Mouse (Mus musculus): ENCODE measurements around the gene Ints7.

Gene Ints7

DNA sequence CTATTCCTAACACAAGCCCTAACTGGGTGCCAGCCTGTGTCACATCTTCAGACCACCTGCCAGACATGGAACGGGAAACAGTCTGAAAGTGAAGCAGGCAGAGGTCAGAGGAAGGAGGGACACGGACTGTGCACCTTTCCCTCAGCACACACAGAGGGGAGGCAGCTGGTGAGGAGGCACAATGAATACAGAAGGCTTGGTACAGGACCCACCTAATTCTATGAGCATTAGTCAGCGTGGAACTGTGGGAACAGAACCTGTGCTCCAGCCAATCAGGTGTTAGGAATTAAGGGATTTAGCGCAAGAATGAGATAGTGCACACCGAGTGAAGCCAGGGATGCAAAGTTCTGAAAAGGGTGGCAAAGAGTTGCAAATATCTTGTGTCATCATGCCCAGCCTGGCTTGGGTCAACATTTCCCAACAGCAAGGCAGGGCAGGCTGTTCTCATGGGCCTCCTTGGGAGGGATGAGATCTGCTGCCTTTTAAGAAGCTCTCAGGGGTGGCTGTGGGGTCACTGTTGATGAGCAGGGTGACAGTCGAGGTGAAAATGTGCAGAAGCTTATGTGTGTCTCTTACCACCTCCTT lies 57.2 kb downstream of the Ints7 start:
- no peak for DNase-seq (ENCODE audit: low spot score)

DNA sequence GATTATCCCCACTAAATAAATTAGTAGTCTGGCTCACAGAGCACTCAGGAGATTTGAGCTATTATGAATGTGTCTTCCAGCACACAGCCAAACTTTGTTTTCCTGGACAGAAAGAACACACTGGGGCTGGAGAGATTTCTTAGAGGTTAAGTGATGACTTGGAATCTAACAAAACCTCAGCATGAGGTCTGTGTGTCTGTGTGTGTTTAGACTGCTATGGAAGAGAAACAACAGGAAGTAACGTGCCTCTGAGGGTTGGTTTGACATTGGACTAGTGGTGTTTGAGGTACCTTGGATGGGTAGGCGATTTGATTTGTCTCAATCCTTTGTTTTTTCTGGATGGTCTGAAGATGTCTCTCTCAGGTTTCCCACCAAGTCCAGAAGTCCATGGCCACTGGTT lies 58.7 kb downstream of the Ints7 start:
- no peak for DNase-seq (ENCODE audit: low spot score)

GRCm38 (mm10) chr1:191638404-191638803 lies 63.0 kb downstream of the Ints7 start:
- DNase-seq (ENCODE audit: low spot score), result no peak

GRCm38 (mm10) chr1:191639200-191639807 lies 63.9 kb downstream of the Ints7 start:
- DNase-seq (ENCODE audit: low spot score), result no peak

DNA sequence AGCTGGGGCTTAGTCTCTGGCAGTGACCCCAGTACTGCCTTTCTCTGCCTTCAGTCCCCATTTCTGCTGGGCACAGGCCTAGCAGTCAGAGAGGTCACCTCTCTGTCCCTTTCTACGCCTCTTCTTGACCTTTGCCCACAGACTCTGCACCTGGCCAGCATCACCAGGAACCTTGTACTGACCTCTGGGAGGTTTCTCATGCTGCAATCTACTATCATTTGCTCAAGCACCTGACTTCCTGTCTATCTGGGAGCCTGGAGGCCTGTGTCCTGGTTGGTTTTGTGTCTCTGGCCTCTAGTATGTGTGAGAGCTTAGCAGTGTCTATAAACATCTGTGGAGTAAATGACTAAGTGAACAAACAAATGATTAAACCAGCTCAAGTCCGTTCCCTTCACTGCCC lies 64.7 kb downstream of the Ints7 start:
- DNase-seq (ENCODE audit: low spot score), result no peak

DNA sequence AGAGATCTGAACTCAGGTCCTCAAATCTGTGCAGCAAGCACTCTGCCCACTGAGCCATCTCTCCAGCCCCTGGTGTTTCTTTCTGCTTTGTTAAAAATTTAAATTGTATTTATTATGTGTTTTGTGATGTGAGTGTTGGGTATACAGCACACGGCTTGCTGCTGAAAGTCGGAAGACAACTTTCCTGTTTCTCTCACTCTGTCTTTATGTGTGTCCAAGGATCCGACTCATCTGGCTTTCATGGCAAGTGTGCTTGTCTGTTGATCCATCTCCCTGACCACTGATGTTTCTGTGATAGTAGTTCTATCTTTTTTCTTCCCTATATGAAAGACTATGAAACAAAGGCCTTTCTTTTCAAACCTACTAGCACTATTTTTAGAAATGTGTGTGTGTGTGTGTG lies 65.4 kb downstream of the Ints7 start:
- no peak for DNase-seq (ENCODE audit: low spot score)

DNA sequence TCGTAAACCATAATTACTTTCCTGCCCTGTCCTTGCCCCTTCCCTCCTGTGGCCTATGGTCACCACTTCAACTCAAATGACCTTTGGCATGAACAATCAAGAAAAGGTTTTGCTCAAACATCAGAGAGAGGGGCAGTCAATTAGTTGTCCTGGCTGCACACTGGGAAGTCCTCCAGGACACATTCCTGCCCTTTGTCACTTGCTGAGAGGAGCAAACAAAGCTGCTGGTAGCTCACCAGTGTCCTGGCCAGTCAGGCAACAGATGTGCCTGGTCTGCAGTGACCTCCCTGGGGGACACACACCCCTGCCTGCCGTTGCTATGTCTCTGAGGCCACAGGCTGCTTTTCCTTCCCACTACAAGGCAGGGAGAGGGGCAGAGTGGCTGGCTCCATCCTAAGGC lies 66.0 kb downstream of the Ints7 start:
- no peak for DNase-seq (ENCODE audit: low spot score)

DNA sequence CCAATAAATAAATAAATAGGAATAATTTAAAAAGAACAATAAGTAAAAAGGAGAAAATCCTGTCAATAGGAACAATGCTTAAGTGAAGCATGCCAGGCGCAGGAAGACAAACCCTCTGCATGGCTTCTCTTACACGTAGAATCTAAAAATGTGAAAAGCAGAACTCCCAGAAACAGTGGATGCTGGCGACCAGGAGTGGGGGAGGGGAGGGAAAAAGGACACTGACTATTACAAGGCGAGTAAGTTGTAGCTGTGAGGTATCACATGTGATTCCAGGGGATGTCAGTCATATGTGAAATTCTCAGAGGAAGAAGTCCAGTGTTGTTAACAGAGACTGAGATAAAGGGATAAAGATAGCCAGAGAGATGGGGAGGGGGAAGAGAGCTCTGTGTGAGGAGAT lies 67.5 kb downstream of the Ints7 start:
- DNase-seq (ENCODE audit: low spot score), result no peak

DNA sequence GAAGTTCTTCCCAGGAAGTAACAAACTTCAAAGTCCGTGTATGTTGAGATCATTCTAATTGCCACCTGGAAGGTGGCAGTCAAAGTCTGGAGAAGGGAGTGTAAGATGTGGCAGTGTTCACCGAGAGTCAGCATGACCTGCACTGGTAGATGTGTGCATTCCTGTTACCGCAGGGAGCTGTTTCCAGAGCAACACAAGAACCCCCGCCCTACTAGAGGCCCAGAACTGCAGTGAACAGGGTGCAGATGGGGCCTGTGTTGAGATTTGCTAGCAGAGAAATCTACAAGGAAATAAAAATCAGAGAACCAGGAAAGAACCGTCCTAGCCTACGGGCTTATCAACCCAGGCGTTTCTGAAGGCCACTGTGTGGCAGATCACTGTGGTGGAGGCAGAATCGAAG lies 70.5 kb downstream of the Ints7 start:
- no peak for DNase-seq (ENCODE audit: low spot score)

- DNase-seq (ENCODE audit: low spot score), result no peak
Observed at GRCm38 (mm10) chr1:191647590-191647989, 72.2 kb downstream of the Ints7 start.

- DNase-seq (ENCODE audit: low spot score), result no peak
Observed at GRCm38 (mm10) chr1:191659441-191659840, 84.0 kb downstream of the Ints7 start.

DNA sequence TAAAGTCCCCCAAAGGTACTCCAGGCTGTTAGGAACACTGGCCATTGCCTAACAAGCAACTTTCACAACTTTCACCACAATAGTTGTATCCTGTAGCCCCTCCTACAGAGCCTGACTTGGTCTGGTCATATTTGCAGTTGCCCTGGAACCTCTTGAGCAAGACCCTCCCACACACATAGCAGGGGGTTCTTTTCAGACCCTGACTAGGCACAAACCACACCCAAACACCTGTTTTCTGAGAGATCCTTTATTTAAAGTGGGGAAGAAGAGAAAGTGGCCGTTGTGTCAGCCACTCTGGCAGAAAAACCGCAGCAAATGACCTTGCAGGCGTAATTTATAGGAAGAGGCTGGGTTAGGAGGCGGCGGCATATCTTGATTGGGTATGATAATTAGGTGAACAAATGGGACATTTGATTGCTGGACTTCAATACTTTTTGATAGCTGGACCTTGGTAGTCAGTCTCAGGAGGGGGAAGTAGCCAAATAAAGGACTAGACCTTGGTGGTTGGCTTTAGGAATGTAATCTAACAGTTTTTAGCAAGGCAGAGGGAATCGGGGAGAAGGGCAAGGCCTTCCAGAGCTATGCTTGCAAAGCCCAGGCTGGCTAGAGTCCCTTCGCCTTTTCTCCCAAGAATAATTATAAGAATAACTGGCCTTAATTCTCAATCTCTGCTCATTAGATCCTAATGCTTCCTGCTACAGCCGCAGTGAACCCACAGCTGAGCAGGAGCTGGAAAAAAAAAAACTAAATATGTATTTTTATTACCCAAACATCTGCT lies 85.8 kb downstream of the Ints7 start:
- no peak for DNase-seq (ENCODE audit: low spot score)

DNA sequence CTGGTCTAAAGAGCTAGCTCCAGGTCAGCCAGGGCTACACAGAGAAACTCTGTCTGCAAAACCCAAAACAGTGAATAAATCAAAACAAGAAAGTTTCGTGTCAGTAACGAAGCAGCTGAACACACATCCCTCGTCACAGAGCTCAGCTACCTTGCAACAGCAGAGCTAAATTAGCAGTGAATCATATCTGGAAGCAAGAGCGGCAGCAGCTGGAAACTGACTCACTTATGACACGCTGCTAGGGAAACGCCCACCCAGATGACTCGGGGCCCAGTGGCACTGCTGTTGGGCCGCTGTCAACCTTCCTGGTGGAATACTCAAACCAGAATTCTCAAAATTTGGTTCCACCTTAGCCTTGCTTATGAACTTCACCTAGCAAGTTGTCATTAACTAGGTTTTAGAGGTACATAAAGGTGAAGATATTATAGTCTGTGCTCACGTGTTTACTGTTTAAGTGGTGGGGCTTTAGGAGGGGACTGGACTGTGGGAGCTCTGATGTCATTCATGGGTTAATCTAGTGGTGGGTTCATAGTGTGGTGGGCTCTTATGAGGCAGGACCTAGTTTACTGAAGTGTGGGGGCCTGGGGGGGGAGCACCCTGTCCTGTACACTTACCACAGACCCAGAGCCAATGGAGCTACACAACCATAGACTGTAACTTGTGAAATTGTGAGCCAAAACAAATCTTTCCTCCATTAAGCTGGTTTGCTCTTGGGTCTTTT lies 86.9 kb downstream of the Ints7 start:
- no peak for DNase-seq (ENCODE audit: low spot score)

DNA sequence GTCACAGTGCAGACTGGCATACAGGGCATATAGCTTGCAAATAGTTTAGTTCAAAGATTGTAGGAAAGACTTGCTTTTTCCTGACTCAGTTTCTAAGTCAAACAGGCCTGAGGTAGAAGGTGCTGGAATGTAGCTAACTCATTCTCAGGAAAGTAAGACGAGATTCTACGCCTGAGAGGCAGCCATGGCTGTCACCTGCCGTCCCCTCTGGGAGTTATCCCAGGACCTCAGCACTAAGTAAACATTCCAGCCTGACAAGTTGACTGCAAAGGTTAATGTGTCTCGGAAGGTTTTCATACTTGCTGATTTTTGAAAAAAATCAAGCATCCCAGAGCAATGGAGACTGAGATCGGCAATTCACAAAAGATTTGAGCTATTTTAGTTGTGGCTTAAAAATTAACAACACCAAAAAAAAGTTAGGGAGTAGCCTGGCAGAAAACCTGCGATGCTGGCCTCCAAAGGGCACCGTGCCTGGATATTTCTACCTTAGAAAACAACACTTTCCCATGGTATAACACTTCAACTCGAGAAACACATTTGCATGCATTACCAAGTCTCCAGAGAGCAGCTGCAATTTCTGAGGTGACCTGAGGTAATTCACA lies 87.6 kb downstream of the Ints7 start:
- DNase-seq (ENCODE audit: low spot score), result no peak

DNA sequence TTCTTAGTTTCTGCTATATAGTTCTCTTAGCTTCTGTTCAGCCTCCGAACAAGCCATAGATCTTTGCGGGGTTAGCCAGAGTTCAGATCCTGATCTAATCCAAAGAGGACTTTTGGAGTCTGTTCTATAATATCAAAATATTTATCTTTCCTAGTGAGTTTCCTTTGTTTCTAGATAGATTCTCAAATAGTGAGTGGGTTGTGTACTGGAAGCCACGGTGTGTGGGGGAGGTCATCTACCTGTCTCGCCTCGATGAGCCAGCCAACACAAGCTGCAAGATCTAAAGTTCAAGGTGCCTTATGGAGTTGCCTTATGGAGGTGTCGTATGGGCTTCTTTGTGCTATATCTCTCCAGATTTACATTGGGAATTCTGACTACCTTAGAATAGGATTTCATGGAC lies 88.2 kb downstream of the Ints7 start:
- DNase-seq (ENCODE audit: low spot score), result no peak

- no peak for DNase-seq (ENCODE audit: low spot score)
Observed at GRCm38 (mm10) chr1:191666351-191666750, 90.9 kb downstream of the Ints7 start.

DNA sequence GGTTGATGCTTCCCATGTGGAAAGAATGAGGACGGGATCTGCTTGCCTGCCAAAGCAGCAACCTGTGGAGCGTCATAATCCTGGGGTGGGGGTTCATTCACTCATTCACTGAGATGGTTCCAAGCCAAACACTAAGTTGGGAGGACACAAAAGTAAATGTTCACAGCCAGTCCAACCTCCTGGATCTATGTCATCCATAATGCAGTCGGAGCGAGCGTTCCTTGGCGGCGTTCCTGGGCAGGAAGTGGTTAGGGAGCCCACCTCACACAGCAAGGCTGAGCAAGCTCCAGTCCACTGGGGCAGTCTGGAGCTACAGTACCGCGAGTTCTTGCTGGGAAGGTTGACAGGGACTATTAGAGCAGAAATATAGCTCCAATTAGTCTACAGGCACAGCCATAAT lies 92.6 kb downstream of the Ints7 start:
- no peak for DNase-seq (ENCODE audit: low spot score)
